Comparison of ENCODE assay signal across 8 mouse cellular contexts in genomic region chr5:29467489-29468350, GRCm38 (mm10). TPM values are rescaled to one million over a fixed set of nuclear protein-coding genes. Genes with fewer than 3 reads are reported as not detected.
DNase-seq lines count a peak whose midpoint lies in the region; ATAC-seq and TF ChIP-seq lines count a peak whose summit lies in the region.

No protein-coding gene starts in this region.

- no peaks in the 10 kb centered on the region for H3K36me3 ChIP-seq in heart, embryonic 11.5 days (ENCODE audit: control insufficient read depth, insufficient read depth, low read length)
- H3K36me3 ChIP-seq in MEL (ENCODE audit: control insufficient read depth in 1 of 2, insufficient read depth in 2 of 2, low read length in 2 of 2): peaks cover 0 to 2% of the 10 kb centered on the region in 2 experiments; a peak in 1 of 4 replicates
- H3K36me3 ChIP-seq in hindbrain, embryonic 10.5 days: no peaks in the 10 kb centered on the region

- H3K27ac ChIP-seq in heart, embryonic 11.5 days (ENCODE audit: low read depth, low read length): no peak overlapping the region
- no peak overlapping the region for H3K27ac ChIP-seq in MEL (ENCODE audit: control insufficient read depth, low read depth, low read length)
- no peak overlapping the region for H3K27ac ChIP-seq in hindbrain, embryonic 10.5 days
- no peak overlapping the region for H3K27ac ChIP-seq in cerebellum, adult 2 months (ENCODE audit: insufficient read depth, low read length)

- peak overlapping the region; percentile 91 for H3K4me2 ChIP-seq in heart, embryonic 11.5 days

- no peaks in the 10 kb centered on the region; the same call in 1 of the 2 replicates for H3K79me2 ChIP-seq in MEL (ENCODE audit: control insufficient read depth, insufficient read depth, low read length, poor library complexity)

- no peaks in the 10 kb centered on the region for H3K9me3 ChIP-seq in heart, embryonic 11.5 days (replicated peaks; ENCODE audit: control insufficient read depth, low read length)
- H3K9me3 ChIP-seq in MEL (replicated peaks; ENCODE audit: insufficient read depth, low read length): no peaks in the 10 kb centered on the region
- H3K9me3 ChIP-seq in hindbrain, embryonic 10.5 days: no peaks in the 10 kb centered on the region

- WGBS in heart, embryonic 11.5 days (ENCODE audit: insufficient replicate concordance): 3% methylated on average over 67 of the region's 67 CpGs
- 3% methylated on average over 67 of the region's 67 CpGs for WGBS in hindbrain, embryonic 10.5 days
- whole genome bisulfite sequencing in cerebellum, adult 2 months: 3% methylated on average over 67 of the region's 67 CpGs

- 0 out of 2 replicates have a peak, but pooled peaks have one; percentile 37 for ATAC-seq in heart, embryonic 11.5 days (replicated peaks; ENCODE audit: insufficient number of reproducible peaks, low FRiP score, low TSS enrichment)

- DNase-seq in heart, postnatal 4 days: no peak
- DNase-seq in MEL (ENCODE audit: low read depth, low spot score): peak; percentile 81
- DNase-seq in hindbrain, embryonic 10.5 days (ENCODE audit: low spot score): peak; percentile 51
- DNase-seq in lung, postnatal 36 days: peak; percentile 7
- DNase-seq in thymus, postnatal 14 days: peak; percentile 39
- no peak for DNase-seq in cerebellum, adult 2 months
- DNase-seq in natural killer cell, adult 2 months (ENCODE audit: low spot score in 2 of 2): no peak

- TF ChIP-seq EP300 in MEL (IDR thresholded peaks at IDR 0.05; ENCODE audit: low read depth in 1 of 2, low read length in 2 of 2): peak in 1 of 2 experiments; percentile 9; a peak in 1 of 4 replicates

- TF ChIP-seq CTCF in MEL (IDR thresholded peaks at IDR 0.05 in 2 of 3, conservative IDR thresholded peaks at IDR 0.05 in 1 of 3; ENCODE audit: control insufficient read depth in 1 of 3, insufficient read depth in 1 of 3, low read depth in 2 of 3, low read length in 3 of 3, poor library complexity in 1 of 3, severe bottlenecking in 1 of 3): no peak
- no peak for TF ChIP-seq CTCF in cerebellum, adult 2 months (IDR thresholded peaks at IDR 0.05; ENCODE audit: borderline replicate concordance, insufficient read depth, low read depth, low read length)

- H3K4me3 ChIP-seq in heart, embryonic 11.5 days (ENCODE audit: low read depth, low read length): peak overlapping the region; percentile 56
- peak overlapping the region; percentile 67 to 92 for H3K4me3 ChIP-seq in MEL (ENCODE audit: control insufficient read depth in 1 of 2, insufficient read depth in 1 of 2, low read depth in 2 of 2, low read length in 2 of 2)
- peak overlapping the region; percentile 49 for H3K4me3 ChIP-seq in hindbrain, embryonic 10.5 days
- no peak overlapping the region for H3K4me3 ChIP-seq in cerebellum, adult 2 months (replicated peaks; ENCODE audit: insufficient read depth, low read depth, low read length)

- H3K9ac ChIP-seq in heart, embryonic 11.5 days (ENCODE audit: low read depth, low read length): peak overlapping the region; percentile 49; the same call in 1 of the 2 replicates
- H3K9ac ChIP-seq in MEL (ENCODE audit: control insufficient read depth, low read depth, low read length, poor library complexity, severe bottlenecking): peak overlapping the region; percentile 76

- TF ChIP-seq RAD21 in MEL (IDR thresholded peaks at IDR 0.05; ENCODE audit: low read depth, low read length): no peak

- peak in 1 of 2 experiments; percentile 60; a peak in 1 of 4 replicates for TF ChIP-seq POLR2A in MEL (IDR thresholded peaks at IDR 0.05; ENCODE audit: control insufficient read depth in 1 of 2, insufficient read depth in 1 of 2, low read depth in 1 of 2, low read length in 2 of 2, poor library complexity in 1 of 2)
- no peak for TF ChIP-seq POLR2A in cerebellum, adult 2 months (IDR thresholded peaks at IDR 0.05; ENCODE audit: borderline replicate concordance, insufficient read depth, low read length)

- H3K27me3 ChIP-seq in heart, embryonic 11.5 days (ENCODE audit: control insufficient read depth, insufficient read depth, low read length): peaks cover 69% of the 10 kb centered on the region
- peaks cover 0 to 3% of the 10 kb centered on the region in 2 experiments; a peak in 2 of 4 replicates for H3K27me3 ChIP-seq in MEL (ENCODE audit: control insufficient read depth in 1 of 2, insufficient read depth in 2 of 2, low read length in 2 of 2)
- H3K27me3 ChIP-seq in hindbrain, embryonic 10.5 days (ENCODE audit: insufficient read depth, poor library complexity, severe bottlenecking): peaks cover 79% of the 10 kb centered on the region
- H3K27me3 ChIP-seq in cerebellum, adult 2 months (ENCODE audit: control insufficient read depth, insufficient read depth, low read length): peaks cover 5% of the 10 kb centered on the region; the same call in 1 of the 2 replicates

- peaks cover 9% of the 10 kb centered on the region; the same call in 1 of the 2 replicates for H3K4me1 ChIP-seq in heart, embryonic 11.5 days (ENCODE audit: control insufficient read depth, insufficient read depth, low read length)
- peaks cover 4 to 8% of the 10 kb centered on the region in 2 experiments for H3K4me1 ChIP-seq in MEL (ENCODE audit: control insufficient read depth in 1 of 2, insufficient read depth in 2 of 2, low read length in 2 of 2)
- peaks cover 10% of the 10 kb centered on the region for H3K4me1 ChIP-seq in hindbrain, embryonic 10.5 days (replicated peaks)
- H3K4me1 ChIP-seq in cerebellum, adult 2 months (ENCODE audit: control insufficient read depth, insufficient read depth, low read length): no peaks in the 10 kb centered on the region

TF ChIP-seq in MEL, 35 proteins besides CTCF, POLR2A, EP300 and RAD21:
- TF ChIP-seq ELF1 (IDR thresholded peaks at IDR 0.05; ENCODE audit: low read depth, low read length) (0 out of 2 replicates have a peak, but pooled peaks have one; percentile 7), UBTF (IDR thresholded peaks at IDR 0.05; ENCODE audit: borderline replicate concordance, insufficient read depth, low read depth, low read length) (0 out of 2 replicates have a peak, but pooled peaks have one; percentile 57), SIN3A (IDR thresholded peaks at IDR 0.05; ENCODE audit: low read length) (peak; percentile 46; the same call in 1 of the 2 replicates), MYC (IDR thresholded peaks at IDR 0.05; ENCODE audit: low read depth, low read length) (no peak), HCFC1 (IDR thresholded peaks at IDR 0.05; ENCODE audit: low read depth, low read length) (0 out of 2 replicates have a peak, but pooled peaks have one; percentile 43), MAZ (IDR thresholded peaks at IDR 0.05; ENCODE audit: low read depth, low read length) (peak; percentile 40; the same call in 1 of the 2 replicates), NELFE (IDR thresholded peaks at IDR 0.05; ENCODE audit: low read depth, low read length) (no peak), USF2 (IDR thresholded peaks at IDR 0.05; ENCODE audit: borderline replicate concordance in 1 of 2, insufficient read depth in 1 of 2, low read depth in 1 of 2, low read length in 2 of 2) (no peak), ETS1 (IDR thresholded peaks at IDR 0.05; ENCODE audit: low read depth, low read length) (peak; percentile 45), POLR2AphosphoS2 (IDR thresholded peaks at IDR 0.05; ENCODE audit: low read length) (no peak), GATA1 (IDR thresholded peaks at IDR 0.05; ENCODE audit: low read depth, low read length) (0 out of 2 replicates have a peak, but pooled peaks have one; percentile 6), NRF1 (IDR thresholded peaks at IDR 0.05; ENCODE audit: insufficient read depth, low read depth, low read length, poor library complexity, severe bottlenecking) (peak; percentile 79), USF1 (IDR thresholded peaks at IDR 0.05; ENCODE audit: low read depth, low read length) (no peak), E2F4 (IDR thresholded peaks at IDR 0.05; ENCODE audit: borderline replicate concordance, low read depth, low read length) (no peak), MAX (IDR thresholded peaks at IDR 0.05; ENCODE audit: low read length) (no peak)
TF ChIP-seq in MEL: peak in this region for 8.

RNA-seq across cellular contexts. Expression of gene Mnx1, which starts 10.6 kb away (rescaled TPM):
- polyA plus RNA-seq in heart, embryonic 11.5 days (2014; fragmentation: Nextera tagmentation; extraction: Ambion mirVana): not detected in 2 replicates
- not detected for total RNA-seq in heart, postnatal 4 days (2021)
- total RNA-seq in MEL (2012; rRNA removed): not detected in 2 replicates
- polyA plus RNA-seq in MEL (2012; ENCODE audit: insufficient read depth in 1 of 2, insufficient read length in 2 of 2, low read depth in 1 of 2, low replicate concordance in 2 of 2, missing spikeins in 1 of 2): not detected
- polyA plus RNA-seq in hindbrain, embryonic 10.5 days (2016; fragmentation: Nextera tagmentation; extraction: Ambion mirVana): 0.06 and 0.16 TPM in 2 replicates
- polyA plus RNA-seq in cerebellum, adult 2 months (2012; rRNA removed): not detected in 2 replicates

RNA-seq across cellular contexts. Expression of gene Nom1, which starts 33.3 kb away (rescaled TPM):
- 14.9 and 18.1 TPM in 2 replicates for polyA plus RNA-seq in heart, embryonic 11.5 days (2014; fragmentation: Nextera tagmentation; extraction: Ambion mirVana)
- 10 to 100 TPM; 13.3 to 15.7 TPM for total RNA-seq in heart, postnatal 4 days (2021)
- 60.2 and 67.3 TPM in 2 replicates for total RNA-seq in MEL (2012; rRNA removed)
- 10 to 100 TPM in 1 of 2 experiments, not detected in 1; 41.4 TPM for polyA plus RNA-seq in MEL (2012; ENCODE audit: insufficient read depth in 1 of 2, insufficient read length in 2 of 2, low read depth in 1 of 2, low replicate concordance in 2 of 2, missing spikeins in 1 of 2)
- polyA plus RNA-seq in hindbrain, embryonic 10.5 days (2016; fragmentation: Nextera tagmentation; extraction: Ambion mirVana): 22.4 and 32.8 TPM in 2 replicates
- polyA plus RNA-seq in cerebellum, adult 2 months (2012; rRNA removed): 19.2 and 20.2 TPM in 2 replicates

Comparison
In these comparisons a context has a peak if more than half of its experiments do, and no peak if none do; other contexts are left out.
1. DNase-seq: peak in MEL (single experiment), hindbrain, embryonic 10.5 days (single experiment), lung, postnatal 36 days (single experiment) and thymus, postnatal 14 days (single experiment); none in heart, postnatal 4 days (single experiment), cerebellum, adult 2 months (0 of 2) and natural killer cell, adult 2 months (0 of 2).